Comparison of ENCODE assay signal across 13 mouse cellular contexts in genomic region chr6:100408826-100409225, GRCm38 (mm10).
DNase-seq lines count a peak whose midpoint lies in the region.
"Had no signal": no experiment of that assay in that cellular context is flagged by ENCODE, and none has a peak within 500 bp of the region (broad histone marks: within the 10 kb centered on the region; RNA-seq: fewer than 3 reads in every experiment).

No protein-coding gene starts in this region.

- peak; percentile 58 to 68 for DNase-seq in cerebellum, postnatal 10 days
- no peak for DNase-seq in cerebellum, adult 9-10 months
- DNase-seq in testis, postnatal 14 days (ENCODE audit: low spot score): peak; percentile 15
- DNase-seq in testis, postnatal 10 days (ENCODE audit: low spot score): no peak
- DNase-seq in thymus, adult 18-20 months: no peak
- DNase-seq: adrenal gland, adult 8-10 months; adrenal gland, postnatal 14 days; adrenal gland, postnatal 36 days; B cell, adult 2 months; cerebellum, adult 11 months; cerebellum, adult 18-20 months; cerebellum, adult 8-10 months; forebrain, postnatal 0 days had no signal

Comparison
In these comparisons a context has a peak if more than half of its experiments do, and no peak if none do; other contexts are left out.
1. DNase-seq: peak in cerebellum, postnatal 10 days (2 of 2) and testis, postnatal 14 days (single experiment); none in cerebellum, adult 9-10 months (single experiment), testis, postnatal 10 days (single experiment) and thymus, adult 18-20 months (0 of 2).